Mouse (Mus musculus) heart, postnatal 36 days (tissue): Measurements from ENCODE around the gene Ddit4. TPM values are rescaled to one million over a fixed set of nuclear protein-coding genes. Genes with fewer than 3 reads are reported as not detected.

ENCODE experiments used
- DNase-seq, 2 experiments: peaks; one replicate each; pipeline ENCODE4 v3.0.0; 2021 to 2022
- intact Hi-C: fragments of 180-260 bp; cut with DNase I; formaldehyde crosslinking; loops from one replicate; pipeline ENCODE4 v1.15.1; 2025
- total RNA-seq, 2 experiments: library from RNA; stranded (reverse); gene quantifications; 2 replicates each; pipeline ENCODE4 v1.2.3; 2021

Ddit4 gene
- total RNA-seq, 2 experiments from 2014 or later: 37.1 to 64.2 TPM

GRCm38 (mm10) chr10:59900939-59901338 lies 50.7 kb downstream of the Ddit4 start:
- intact Hi-C loops: no loop called here
- no peak for DNase-seq

- no peak for DNase-seq
- intact Hi-C loops: no loop called here
Observed at GRCm38 (mm10) chr10:59900174-59900435, 51.5 kb downstream of the Ddit4 start.

Other genes with a start within 250 kb of the Ddit4 start
- 10 to 100 TPM; 20.3 to 23.3 TPM for gene Micu1, start 249.4 kb downstream of the Ddit4 start, total RNA-seq
- 10 to 100 TPM; 39.8 to 43.5 TPM for gene Dnajb12, start 72.3 kb downstream of the Ddit4 start, total RNA-seq
- 10 to 100 TPM; 23.0 to 24.0 TPM for gene Ascc1, start 51.0 kb upstream of the Ddit4 start, total RNA-seq
- gene Anapc16, start 51.3 kb upstream of the Ddit4 start, total RNA-seq: 10 to 100 TPM; 68.1 to 73.7 TPM
- gene Spock2, start 154.4 kb upstream of the Ddit4 start, total RNA-seq: 10 to 100 TPM; 16.7 to 20.1 TPM